Mouse (Mus musculus) embryonic fibroblast, embryonic 13.5 days (primary cell): ENCODE data around the gene Pcsk2. TPM values are rescaled to one million over a fixed set of nuclear protein-coding genes. Genes with fewer than 3 reads are reported as not detected.

Source experiments
- H3K27ac ChIP-seq: 2 replicates; pipeline ENCODE4 v1.5.1; 2012; ENCODE audit warnings: low read length, control low read depth, inconsistent platforms; ENCODE audit not compliant: insufficient read depth
- H3K4me1 ChIP-seq: 2 replicates; pipeline ENCODE4 v1.6.1; 2011; ENCODE audit warnings: low read length; ENCODE audit not compliant: control insufficient read depth, insufficient read depth
- H3K4me3 ChIP-seq: 2 replicates; pipeline ENCODE4 v1.5.1; 2011; ENCODE audit warnings: mild to moderate bottlenecking, control low read depth, low read length; ENCODE audit not compliant: insufficient read depth
- CTCF ChIP-seq: IDR thresholded peaks from 2 replicates; pipeline ENCODE4 v1.5.1; 2011; ENCODE audit warnings: mild to moderate bottlenecking, control low read depth, low read length, moderate library complexity, borderline replicate concordance; ENCODE audit not compliant: insufficient read depth
- POLR2A ChIP-seq: IDR thresholded peaks from 2 replicates; pipeline ENCODE4 v1.6.1; 2011; ENCODE audit warnings: low read depth, mild to moderate bottlenecking, control low read depth, low read length, moderate library complexity
- polyA plus RNA-seq: library from polyadenylated mRNA; stranded (reverse); fragments of >200 nt; gene quantifications from 2 replicates; pipeline ENCODE4 v1.2.4, GENCODE M21; 2011; ENCODE audit warnings: low read depth; ENCODE audit not compliant: missing spikeins, insufficient read length

Gene Pcsk2
- polyA plus RNA-seq, 1 experiment = 0.23 TPM

DNA sequence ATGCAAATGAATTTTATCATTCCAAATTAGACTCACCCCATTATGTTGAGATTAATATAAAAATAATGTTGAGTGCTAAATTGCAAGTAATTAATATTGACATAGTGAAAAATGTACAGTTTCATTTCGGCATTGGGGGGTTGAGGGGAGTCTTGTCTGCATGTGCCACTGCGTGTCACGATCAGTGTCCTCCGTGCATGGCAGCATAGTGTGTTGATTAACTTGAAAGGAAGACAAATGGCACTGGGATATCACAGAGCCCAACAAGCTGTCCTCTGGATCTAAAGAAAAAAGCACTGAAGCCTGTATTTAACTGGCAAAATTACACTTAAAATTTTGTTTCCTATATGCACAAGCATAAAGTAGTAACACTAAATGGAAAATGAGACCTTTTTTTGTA is 167.9 kb downstream of the Pcsk2 start:
- Histone ChIP-seq H3K4me1 (no peaks in the 10 kb centered on the region), H3K27ac (no peak overlapping the region), H3K4me3 (no peak overlapping the region)
- TF ChIP-seq POLR2A = no peak
- no peak for TF ChIP-seq CTCF

DNA sequence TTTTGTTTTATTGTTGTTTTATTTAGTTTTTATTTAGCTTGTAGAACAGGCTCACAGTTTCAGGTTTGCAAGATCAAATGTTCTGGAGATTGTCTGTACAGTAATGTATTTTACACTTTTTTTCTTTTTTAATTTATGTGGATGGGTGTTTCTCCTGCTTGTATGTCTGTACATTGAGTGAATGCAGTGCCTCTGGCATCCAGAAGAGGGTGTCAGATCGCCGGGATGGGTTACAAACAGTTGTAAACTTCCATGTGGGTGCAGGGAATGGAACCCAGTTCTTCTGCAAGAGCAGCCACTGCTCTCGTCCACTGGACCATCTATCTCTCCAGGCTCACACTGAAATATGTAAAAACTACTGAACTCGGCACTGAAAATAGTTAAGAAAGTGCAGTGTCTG is 169.2 kb downstream of the Pcsk2 start:
- Histone ChIP-seq H3K27ac (no peak overlapping the region), H3K4me3 (no peak overlapping the region), H3K4me1 (no peaks in the 10 kb centered on the region)
- TF ChIP-seq CTCF (no peak), POLR2A (no peak)

DNA sequence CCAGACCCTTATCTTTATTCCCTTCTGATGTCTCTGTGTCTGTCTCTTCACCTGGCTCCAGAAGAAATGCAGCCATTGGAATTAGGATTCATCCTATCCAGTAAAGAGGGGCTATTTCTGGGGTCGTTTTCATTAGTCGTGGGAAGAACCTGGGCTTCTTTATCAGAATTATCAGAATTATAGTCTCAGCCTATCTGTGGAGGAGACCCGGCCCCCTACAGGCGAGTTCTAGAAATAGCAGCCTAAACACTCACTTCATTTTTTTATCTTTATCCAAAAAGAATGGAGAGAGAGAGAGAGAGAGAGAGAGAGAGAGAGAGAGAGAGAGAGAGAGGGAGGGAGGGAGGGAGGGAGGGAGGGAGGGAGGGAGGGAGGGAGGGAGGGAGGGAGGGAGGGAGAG is 177.3 kb downstream of the Pcsk2 start:
- Histone ChIP-seq H3K4me1 (no peaks in the 10 kb centered on the region), H3K4me3 (no peak overlapping the region)

DNA sequence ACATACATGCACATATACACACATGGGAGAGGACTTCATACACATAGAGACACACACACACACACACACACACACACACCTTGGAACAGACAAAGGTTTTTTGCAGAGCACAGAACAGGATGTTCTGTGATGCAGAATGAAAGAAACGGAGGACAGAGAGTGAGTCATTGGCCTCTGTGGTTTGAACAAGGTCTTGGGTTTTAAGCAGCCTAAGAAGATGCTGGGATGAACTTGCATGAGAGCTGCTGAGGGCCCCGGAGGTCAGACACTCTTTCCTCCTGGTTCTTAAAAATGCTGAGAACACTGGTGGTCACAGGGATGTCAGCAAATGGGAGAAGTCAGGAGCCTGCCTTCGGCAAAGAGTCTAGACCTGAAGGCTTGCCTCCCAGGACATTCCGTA is 178.1 kb downstream of the Pcsk2 start:
- Histone ChIP-seq H3K27ac (no peak overlapping the region), H3K4me3 (no peak overlapping the region), H3K4me1 (no peaks in the 10 kb centered on the region)
- no peak for TF ChIP-seq CTCF
- no peak for TF ChIP-seq POLR2A

More for the DNA sequence above, 177.3 kb downstream of the Pcsk2 start:
- TF ChIP-seq POLR2A (no peak), CTCF (no peak)
- no peak overlapping the region for H3K27ac ChIP-seq

DNA sequence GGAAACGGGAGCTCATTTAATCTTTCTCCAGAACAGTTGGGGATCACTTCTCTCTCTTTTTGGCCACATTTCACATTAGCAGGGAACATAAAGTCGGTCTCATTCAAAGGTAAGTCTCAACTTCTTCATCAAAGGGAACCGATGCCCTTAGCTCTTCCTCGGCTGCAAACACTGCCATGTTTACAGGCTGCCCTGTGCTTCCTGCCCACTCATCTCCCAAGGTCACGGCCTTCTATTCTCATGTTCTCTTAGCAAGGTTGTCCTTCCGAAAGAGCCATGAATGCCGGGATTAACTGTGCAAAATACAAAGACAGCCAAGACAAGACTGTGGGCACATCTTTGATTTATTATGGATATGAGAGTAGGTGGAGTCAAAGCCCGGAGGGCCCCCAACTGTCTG is 178.8 kb downstream of the Pcsk2 start:
- Histone ChIP-seq H3K27ac (no peak overlapping the region), H3K4me1 (no peaks in the 10 kb centered on the region), H3K4me3 (no peak overlapping the region)
- TF ChIP-seq POLR2A (no peak), CTCF (no peak)

DNA sequence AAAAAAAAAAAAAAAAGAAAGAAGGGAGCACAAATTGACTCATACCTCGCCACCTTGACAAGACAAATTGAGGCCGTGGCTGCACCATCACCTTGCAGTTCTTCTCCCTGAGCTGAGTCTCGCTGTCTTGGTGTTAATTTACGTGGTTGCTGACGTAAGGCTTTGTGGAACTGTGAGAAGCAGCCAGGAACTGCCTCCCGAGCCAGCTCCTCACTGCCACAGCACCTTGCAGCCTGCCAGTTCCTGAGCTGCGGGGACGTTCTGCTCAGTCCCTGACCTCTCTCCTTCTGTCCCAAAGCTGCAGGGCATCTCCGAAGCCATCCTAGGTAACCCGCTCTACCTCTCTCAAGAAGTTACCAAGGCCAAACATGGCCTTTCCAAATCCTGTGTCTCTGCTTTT is 186.5 kb downstream of the Pcsk2 start:
- no peak for TF ChIP-seq POLR2A
- TF ChIP-seq CTCF = no peak
- Histone ChIP-seq H3K4me1 (no peaks in the 10 kb centered on the region), H3K4me3 (no peak overlapping the region), H3K27ac (no peak overlapping the region)

DNA sequence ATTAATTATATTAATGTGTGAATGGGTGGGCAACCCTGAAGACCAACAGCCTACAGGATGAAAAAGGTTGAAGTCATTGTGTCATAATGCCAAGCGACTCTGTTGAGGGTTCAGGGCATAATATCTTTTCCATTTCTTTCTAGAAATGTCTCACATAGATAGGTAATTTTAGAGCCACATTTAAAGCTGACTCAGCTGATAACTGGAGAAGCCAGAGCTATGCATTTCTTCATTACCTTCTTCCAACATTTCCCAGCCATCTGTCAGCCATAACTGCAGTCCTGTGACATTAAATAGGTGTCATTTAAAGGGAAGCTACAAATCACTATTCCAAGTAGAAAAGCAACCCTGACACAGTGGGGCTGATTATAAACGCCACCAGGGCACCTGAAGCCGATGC is 189.5 kb downstream of the Pcsk2 start:
- H3K4me3 ChIP-seq = no peak overlapping the region
- no peaks in the 10 kb centered on the region for H3K4me1 ChIP-seq
- no peak overlapping the region for H3K27ac ChIP-seq
- TF ChIP-seq CTCF (no peak), POLR2A (no peak)

DNA sequence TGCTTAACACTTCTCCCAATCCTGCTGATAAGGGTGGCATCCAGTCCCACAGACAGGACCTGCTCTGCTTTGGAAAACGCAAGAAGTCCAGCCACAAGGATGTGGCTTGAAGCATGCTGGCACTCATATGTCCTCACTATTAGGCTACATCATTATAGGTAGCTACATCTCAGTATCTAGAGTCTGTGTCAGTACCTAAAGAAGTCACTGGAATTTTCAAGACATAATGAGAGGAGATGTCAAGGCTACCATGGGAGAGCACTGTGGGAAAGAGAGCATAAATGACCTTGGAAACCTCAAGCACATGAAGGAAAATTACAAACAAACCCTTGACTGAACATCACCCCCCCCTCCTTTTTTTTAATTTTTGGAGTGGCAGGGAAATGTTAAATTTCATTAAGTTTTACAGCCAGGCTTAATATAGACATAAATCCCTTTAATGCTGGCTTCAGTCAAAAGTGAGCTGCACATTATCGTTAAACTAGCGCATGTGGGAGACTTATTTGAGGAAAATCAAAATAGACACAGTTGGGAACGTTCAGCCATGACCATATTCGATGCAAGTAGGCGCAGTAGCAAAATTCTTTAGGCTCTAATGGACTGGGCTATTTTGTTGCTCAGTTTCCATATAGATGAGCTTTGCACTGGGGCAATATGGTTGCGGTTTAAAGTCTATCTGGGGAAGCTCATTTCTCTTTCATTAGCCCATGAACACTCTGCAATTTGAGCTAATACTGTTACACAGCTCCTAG is 193.7 kb downstream of the Pcsk2 start:
- Histone ChIP-seq H3K27ac (no peak overlapping the region), H3K4me1 (no peaks in the 10 kb centered on the region)
- TF ChIP-seq CTCF (no peak), POLR2A (no peak)

DNA sequence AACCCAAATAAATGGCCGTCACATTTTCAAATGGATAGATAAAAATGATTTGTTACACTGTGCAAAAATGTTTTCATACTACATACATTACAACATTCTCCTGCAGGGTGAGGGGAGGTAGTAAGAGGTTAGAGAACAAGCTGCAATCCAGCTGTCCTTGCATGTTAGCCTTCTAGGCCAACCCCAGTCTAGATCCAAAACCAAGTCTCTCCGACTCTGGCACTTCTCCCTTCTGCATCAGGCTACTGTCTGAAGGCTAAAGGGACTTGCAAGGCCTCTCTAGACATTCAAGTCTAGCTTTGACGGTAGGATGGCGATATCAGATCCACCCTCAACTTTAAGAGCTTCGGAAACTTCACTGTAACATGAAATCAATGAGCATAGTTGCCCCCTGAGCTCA is 196.5 kb downstream of the Pcsk2 start:
- Histone ChIP-seq H3K4me1 (no peaks in the 10 kb centered on the region), H3K4me3 (no peak overlapping the region), H3K27ac (no peak overlapping the region)
- TF ChIP-seq POLR2A (no peak), CTCF (no peak)

More for the DNA sequence above, 193.7 kb downstream of the Pcsk2 start:
- H3K4me3 ChIP-seq = no peak overlapping the region

DNA sequence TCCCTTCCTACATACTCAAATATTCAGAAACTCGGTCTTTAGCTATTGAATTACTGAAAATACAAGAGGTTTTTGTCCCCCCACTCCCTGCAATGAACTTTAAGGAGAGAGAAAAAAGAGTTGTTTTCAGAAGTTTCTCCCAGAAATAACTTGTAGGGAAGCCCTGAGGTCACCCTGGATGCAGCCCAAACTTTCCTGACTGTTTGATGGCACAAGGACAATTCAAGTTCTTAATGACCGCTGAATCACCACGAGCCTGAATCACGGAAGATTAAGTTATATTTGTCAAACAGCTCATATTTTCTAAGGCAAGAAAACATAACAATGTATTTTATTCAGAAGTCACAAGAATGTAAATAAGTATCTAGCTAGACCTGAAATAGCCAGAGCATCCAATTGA is 197.1 kb downstream of the Pcsk2 start:
- Histone ChIP-seq H3K27ac (no peak overlapping the region), H3K4me3 (no peak overlapping the region), H3K4me1 (no peaks in the 10 kb centered on the region)
- TF ChIP-seq CTCF (no peak), POLR2A (no peak)

DNA sequence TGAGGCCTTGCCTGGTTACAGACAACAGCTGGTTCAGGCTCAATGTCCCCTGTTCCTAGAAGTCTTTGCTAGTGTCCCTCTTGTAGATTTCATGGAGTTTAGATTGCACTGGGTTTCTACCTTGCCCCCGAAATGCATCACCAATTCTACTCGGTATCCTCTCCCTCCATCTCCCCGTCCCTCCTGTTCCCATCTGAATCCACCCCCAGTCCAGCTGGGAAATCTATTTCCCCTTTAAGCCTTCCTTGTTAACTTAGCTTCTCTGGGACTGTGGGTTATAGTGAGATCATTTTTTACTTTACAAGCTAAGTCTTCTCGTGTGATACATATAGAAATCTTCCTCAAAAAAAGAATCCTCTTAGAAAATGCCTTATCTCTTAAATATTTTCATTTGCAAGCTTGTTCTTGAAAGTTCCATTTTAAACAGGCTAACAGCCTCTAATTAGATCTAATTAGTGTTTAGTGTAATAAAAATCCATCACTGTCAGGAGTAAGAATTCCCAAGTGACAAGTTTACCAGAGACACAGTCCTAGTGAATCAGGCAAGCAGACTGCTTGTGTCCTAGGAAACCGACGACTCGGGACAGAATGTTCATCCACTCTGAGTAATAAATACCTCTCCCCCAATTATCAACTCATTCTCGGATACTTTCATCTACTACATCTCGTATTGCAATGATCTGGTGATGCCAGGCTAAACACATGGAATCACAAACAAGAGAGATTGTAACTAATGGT is 206.3 kb downstream of the Pcsk2 start:
- TF ChIP-seq CTCF (no peak), POLR2A (no peak)
- no peaks in the 10 kb centered on the region for H3K4me1 ChIP-seq
- no peak overlapping the region for H3K4me3 ChIP-seq
- no peak overlapping the region for H3K27ac ChIP-seq
